Mouse (Mus musculus): ENCODE data around the gene Eme2.

DNA sequence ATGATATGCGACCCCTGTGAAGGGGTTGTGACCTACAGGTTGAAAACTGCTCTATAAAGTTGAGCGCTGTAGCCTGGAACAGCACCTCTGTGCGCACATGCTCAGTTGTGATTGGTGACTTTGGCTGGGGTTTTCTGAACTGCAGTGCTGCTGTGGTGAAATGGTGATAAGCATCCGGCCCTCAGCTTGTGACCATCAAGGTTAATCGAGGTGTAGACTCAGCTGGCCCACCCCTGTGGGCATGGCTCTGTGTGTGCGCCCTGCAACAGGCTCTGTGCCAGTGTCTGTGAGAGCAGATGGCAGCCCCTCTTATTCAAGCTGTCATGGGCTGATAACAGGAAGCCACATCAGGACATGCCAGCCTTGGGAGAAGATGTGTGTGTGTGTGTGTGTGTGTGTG is 35.9 kb downstream of the Eme2 start:
- TF ChIP-seq TAL1 (IDR thresholded peaks at IDR 0.05; ENCODE audit: low read length) (peak; percentile 85), GATA1 (IDR thresholded peaks at IDR 0.05; ENCODE audit: low read length) (peak; percentile 43; the same call in 1 of the 2 replicates)

Measured in erythroblast, embryonic 14.5 days (primary cell).